26 mouse cellular contexts compared by ENCODE assay signal in the genomic region with DNA sequence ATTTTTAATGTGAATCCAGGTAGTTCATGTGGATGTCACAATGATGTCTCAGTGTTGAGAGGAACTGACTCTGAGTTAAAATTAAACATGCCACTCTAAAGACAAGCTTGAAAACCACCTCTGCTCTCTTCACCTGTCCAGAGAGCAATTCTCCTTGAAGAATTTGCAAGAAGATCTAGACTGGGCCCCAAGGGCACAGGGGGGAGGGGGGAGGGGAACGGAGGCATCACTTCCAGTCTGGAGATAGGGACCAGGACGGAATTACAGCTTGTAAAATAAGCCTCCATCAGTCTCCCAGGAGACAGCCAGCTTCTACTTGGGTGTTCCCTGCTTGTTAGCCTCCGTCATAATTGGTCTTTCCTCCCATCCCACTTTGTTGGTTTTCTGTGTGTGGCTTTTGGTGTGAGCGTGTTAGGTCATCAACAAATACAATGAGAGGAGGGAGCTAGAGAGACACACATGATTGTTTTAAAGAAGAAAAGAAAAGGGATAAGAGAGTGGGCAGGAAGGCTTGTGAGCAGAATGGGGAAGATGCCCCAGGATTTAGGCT. TPM values are rescaled to one million over a fixed set of nuclear protein-coding genes. Genes with fewer than 3 reads are reported as not detected.
A peak's percentile ranks its signal among the peaks of the same experiment; 100 is the strongest.
DNase-seq lines count a peak whose midpoint lies in the region; ATAC-seq lines count a peak whose summit lies in the region.
"Had no signal": no experiment of that assay in that cellular context is flagged by ENCODE, and none has a peak within 500 bp of the region (broad histone marks: within the 10 kb centered on the region; RNA-seq: fewer than 3 reads in every experiment).

No protein-coding gene starts in this region.

- H3K27ac ChIP-seq in lung, embryonic 15.5 days: peak overlapping the region; percentile 60
- no peak overlapping the region for H3K27ac ChIP-seq in neural tube, embryonic 15.5 days (replicated peaks)
- no peak overlapping the region for H3K27ac ChIP-seq in kidney, embryonic 15.5 days
- H3K27ac ChIP-seq: hindbrain, embryonic 15.5 days; intestine, embryonic 15.5 days; limb, embryonic 15.5 days; macrophage; neural tube, embryonic 12.5 days had no signal

- peak; percentile 57 for DNase-seq in heart, adult 11 months
- no peak for DNase-seq in heart, postnatal 4 days
- DNase-seq in lung, postnatal 25 days (ENCODE audit: low spot score): no peak
- peak; percentile 30 for DNase-seq in neural tube, embryonic 10.5 days (ENCODE audit: extremely low spot score, low spot score)
- DNase-seq: adrenal gland, postnatal 36 days; cerebellum, adult 11-12 months; cerebellum, postnatal 25 days; heart, postnatal 14 days; kidney, adult 9 months; kidney, postnatal 36 days; right cerebral cortex, postnatal 14 days; spleen, adult 18-20 months had no signal

- peak overlapping the region; percentile 54 for H3K4me2 ChIP-seq in lung, embryonic 15.5 days
- no peak overlapping the region for H3K4me2 ChIP-seq in neural tube, embryonic 15.5 days
- no peak overlapping the region for H3K4me2 ChIP-seq in kidney, embryonic 15.5 days
- H3K4me2 ChIP-seq: heart, embryonic 11.5 days; hindbrain, embryonic 15.5 days; intestine, embryonic 15.5 days; limb, embryonic 15.5 days; neural tube, embryonic 12.5 days had no signal

- H3K9ac ChIP-seq in lung, embryonic 15.5 days: peak overlapping the region; percentile 68
- H3K9ac ChIP-seq in neural tube, embryonic 15.5 days (replicated peaks): no peak overlapping the region
- H3K9ac ChIP-seq in kidney, embryonic 15.5 days: no peak overlapping the region
- H3K9ac ChIP-seq: hindbrain, embryonic 15.5 days; intestine, embryonic 15.5 days; limb, embryonic 15.5 days; neural tube, embryonic 12.5 days had no signal

- H3K4me3 ChIP-seq in lung, embryonic 15.5 days: peak overlapping the region; percentile 46
- no peak overlapping the region for H3K4me3 ChIP-seq in neural tube, embryonic 15.5 days (replicated peaks)
- H3K4me3 ChIP-seq in kidney, embryonic 15.5 days (replicated peaks): no peak overlapping the region
- H3K4me3 ChIP-seq: hindbrain, embryonic 15.5 days; intestine, embryonic 15.5 days; limb, embryonic 15.5 days; neural tube, embryonic 12.5 days had no signal

- H3K4me1 ChIP-seq in lung, embryonic 15.5 days: peaks cover 8% of the 10 kb centered on the region; the same call in 1 of the 2 replicates
- no peaks in the 10 kb centered on the region for H3K4me1 ChIP-seq in neural tube, embryonic 15.5 days
- peaks cover 14% of the 10 kb centered on the region for H3K4me1 ChIP-seq in kidney, embryonic 15.5 days
- H3K4me1 ChIP-seq: hindbrain, embryonic 15.5 days; neural tube, embryonic 12.5 days had no signal

- H3K36me3 ChIP-seq in lung, embryonic 15.5 days: no peaks in the 10 kb centered on the region
- no peaks in the 10 kb centered on the region for H3K36me3 ChIP-seq in neural tube, embryonic 15.5 days
- no peaks in the 10 kb centered on the region for H3K36me3 ChIP-seq in kidney, embryonic 15.5 days
- H3K36me3 ChIP-seq: hindbrain, embryonic 15.5 days; intestine, embryonic 15.5 days; limb, embryonic 15.5 days; neural tube, embryonic 12.5 days had no signal

- ATAC-seq in lung, embryonic 15.5 days (ENCODE audit: borderline replicate concordance, extremely low read depth, low FRiP score, low TSS enrichment): no peak
- no peak for ATAC-seq in neural tube, embryonic 15.5 days (ENCODE audit: low FRiP score)
- no peak for ATAC-seq in kidney, embryonic 15.5 days (replicated peaks; ENCODE audit: low FRiP score)
- ATAC-seq: intestine, embryonic 15.5 days had no signal

- H3K9me3 ChIP-seq in lung, embryonic 15.5 days: no peaks in the 10 kb centered on the region
- H3K9me3 ChIP-seq in neural tube, embryonic 15.5 days (replicated peaks): no peaks in the 10 kb centered on the region
- H3K9me3 ChIP-seq in kidney, embryonic 15.5 days (replicated peaks): no peaks in the 10 kb centered on the region
- H3K9me3 ChIP-seq: hindbrain, embryonic 15.5 days; intestine, embryonic 15.5 days; limb, embryonic 15.5 days; neural tube, embryonic 12.5 days had no signal

- 4% methylated on average over 4 of the region's 4 CpGs for WGBS in lung, embryonic 15.5 days
- WGBS in neural tube, embryonic 15.5 days: 4% methylated on average over 4 of the region's 4 CpGs
- 0% methylated on average over 4 of the region's 4 CpGs for WGBS in kidney, embryonic 15.5 days

- peaks cover 94% of the 10 kb centered on the region for H3K27me3 ChIP-seq in lung, embryonic 15.5 days
- peaks cover 94% of the 10 kb centered on the region for H3K27me3 ChIP-seq in neural tube, embryonic 15.5 days (replicated peaks)
- H3K27me3 ChIP-seq in kidney, embryonic 15.5 days: peaks cover 97% of the 10 kb centered on the region

RNA-seq across cellular contexts. Expression of a gene that starts 10.1 kb away (rescaled TPM):
- total RNA-seq in heart, postnatal 4 days (2021): not detected
- polyA plus RNA-seq in lung, embryonic 15.5 days (2015; fragmentation: Nextera tagmentation; extraction: Ambion mirVana): 38.4 and 40.6 TPM in 2 replicates
- 1.3 and 2.2 TPM in 2 replicates for polyA plus RNA-seq in neural tube, embryonic 15.5 days (2015; fragmentation: Nextera tagmentation; extraction: Ambion mirVana)
- polyA plus RNA-seq in kidney, embryonic 15.5 days (2015; fragmentation: Nextera tagmentation; extraction: Ambion mirVana): 0.17 and 0.58 TPM in 2 replicates
- total RNA-seq: adrenal gland, postnatal 36 days; gastrocnemius, adult 18-20 months; gastrocnemius, postnatal 4 days; heart, postnatal 14 days; left cerebral cortex, adult 18-20 months; left cerebral cortex, postnatal 36 days; MEL had no signal
- polyA plus RNA-seq: macrophage had no signal

Comparison
In these comparisons a context has a peak if more than half of its experiments do, and no peak if none do; other contexts are left out.
1. DNase-seq: peak in heart, adult 11 months (single experiment) and neural tube, embryonic 10.5 days (single experiment); none in heart, postnatal 4 days (single experiment) and lung, postnatal 25 days (single experiment).
2. RNA of a gene that starts 10.1 kb away (polyA plus RNA-seq): 38.4 to 40.6 TPM in lung, embryonic 15.5 days; 1.3 to 2.2 TPM in neural tube, embryonic 15.5 days and 0.17 to 0.58 TPM in kidney, embryonic 15.5 days; every median in the first group is over 10 times any median in the second.